Mouse (Mus musculus): Measurements from ENCODE around the gene Pde10a. TPM values are rescaled to one million over a fixed set of nuclear protein-coding genes. Genes with fewer than 3 reads are reported as not detected.

Pde10a gene
- polyA plus RNA-seq, 1 experiment from 2014 or later: 1.8 TPM

GRCm38 (mm10) chr17:8657661-8658060, 132.5 kb downstream of the Pde10a start:
- ATAC-seq (replicated peaks; ENCODE audit: low FRiP score) (no peak), DNase-seq (ENCODE audit: low spot score) (no peak)
- Histone ChIP-seq H3K27me3 (replicated peaks; ENCODE audit: control insufficient read depth, insufficient read depth, low read length) (no peaks in the 10 kb centered on the region), H3K27ac (ENCODE audit: low read depth, low read length) (no peak overlapping the region), H3K9ac (ENCODE audit: low read depth, low read length) (no peak overlapping the region), H3K9me3 (ENCODE audit: control insufficient read depth, low read length) (no peaks in the 10 kb centered on the region), H3K4me2 (no peak overlapping the region), H3K36me3 (ENCODE audit: control insufficient read depth, insufficient read depth, low read length) (no peaks in the 10 kb centered on the region), H3K4me3 (ENCODE audit: low read depth, low read length) (no peak overlapping the region), H3K4me1 (replicated peaks; ENCODE audit: control insufficient read depth, insufficient read depth, low read length) (no peaks in the 10 kb centered on the region)
- WGBS: 62% methylated on average over 9 of the region's 9 CpGs

DNA sequence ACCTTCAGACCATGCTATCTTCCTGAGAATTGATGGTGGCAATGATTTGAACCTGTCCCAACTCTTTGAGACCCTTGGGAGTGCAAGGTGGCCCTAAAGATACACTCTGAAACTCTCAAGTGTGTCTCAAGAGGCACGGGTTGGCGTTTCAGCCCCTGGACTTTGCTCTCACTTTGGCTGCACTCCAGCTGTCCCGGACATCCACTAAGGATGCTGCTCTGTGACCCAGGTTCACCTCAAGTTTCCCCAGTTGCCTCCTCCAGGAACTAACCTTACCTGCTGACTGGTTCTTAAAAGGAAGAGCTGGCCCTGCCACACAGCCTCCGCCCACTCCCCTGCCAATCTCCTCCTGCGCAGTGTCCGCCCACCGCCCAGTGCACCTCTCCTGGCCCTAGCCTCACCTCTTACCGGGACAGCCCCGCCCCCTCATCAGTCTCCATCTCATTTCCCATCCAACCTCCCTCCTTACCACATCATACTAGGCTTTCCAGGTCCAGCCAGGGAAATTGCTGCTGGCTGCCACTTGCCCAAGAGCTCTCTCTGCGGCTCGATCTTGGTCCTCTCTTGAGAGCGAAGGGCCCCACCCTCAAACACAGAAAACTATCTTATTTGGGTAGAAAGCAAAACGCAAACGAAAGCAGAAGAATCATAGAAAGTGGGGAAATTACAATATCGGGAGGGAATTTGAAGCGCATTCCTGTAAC, 133.7 kb downstream of the Pde10a start:
- ATAC-seq (replicated peaks; ENCODE audit: low FRiP score): no peak
- H3K27ac ChIP-seq (ENCODE audit: low read depth, low read length): no peak overlapping the region
- no peaks in the 10 kb centered on the region for H3K36me3 ChIP-seq (ENCODE audit: control insufficient read depth, insufficient read depth, low read length)
- H3K9ac ChIP-seq (ENCODE audit: low read depth, low read length): no peak overlapping the region
- no peaks in the 10 kb centered on the region for H3K4me1 ChIP-seq (replicated peaks; ENCODE audit: control insufficient read depth, insufficient read depth, low read length)
- no peaks in the 10 kb centered on the region for H3K27me3 ChIP-seq (replicated peaks; ENCODE audit: control insufficient read depth, insufficient read depth, low read length)
- 71% methylated on average over 16 of the region's 16 CpGs for WGBS
- H3K4me3 ChIP-seq (ENCODE audit: low read depth, low read length): no peak overlapping the region
- no peak for DNase-seq (ENCODE audit: low spot score)
- H3K4me2 ChIP-seq: no peak overlapping the region
- H3K9me3 ChIP-seq (ENCODE audit: control insufficient read depth, low read length): no peaks in the 10 kb centered on the region

DNA sequence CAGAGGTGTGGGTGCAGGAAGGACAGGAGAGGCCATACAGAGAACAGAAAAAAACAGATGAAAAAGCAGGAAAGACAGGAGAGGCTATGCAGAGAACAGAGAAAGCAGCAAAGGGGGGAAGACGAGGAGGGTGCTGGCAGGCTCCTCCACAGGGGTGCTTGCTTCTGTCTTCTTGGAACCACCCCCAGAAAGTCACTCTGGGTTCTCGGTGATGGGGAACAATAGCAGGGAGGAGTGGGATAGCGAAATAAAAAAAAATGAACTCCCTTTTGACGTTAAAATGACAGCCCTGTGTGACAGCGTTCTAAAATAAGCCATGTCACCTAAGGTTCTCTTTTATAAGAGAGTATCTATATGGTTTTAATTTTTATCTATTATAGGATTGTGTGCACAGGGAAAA, 141.7 kb downstream of the Pde10a start:
- no peaks in the 10 kb centered on the region for H3K4me1 ChIP-seq (replicated peaks; ENCODE audit: control insufficient read depth, insufficient read depth, low read length)
- H3K27ac ChIP-seq (ENCODE audit: low read depth, low read length): no peak overlapping the region
- no peaks in the 10 kb centered on the region for H3K9me3 ChIP-seq (ENCODE audit: control insufficient read depth, low read length)
- H3K9ac ChIP-seq (ENCODE audit: low read depth, low read length): no peak overlapping the region
- no peak for DNase-seq (ENCODE audit: low spot score)
- H3K27me3 ChIP-seq (replicated peaks; ENCODE audit: control insufficient read depth, insufficient read depth, low read length): no peaks in the 10 kb centered on the region
- no peak for ATAC-seq (replicated peaks; ENCODE audit: low FRiP score)
- no peak overlapping the region for H3K4me3 ChIP-seq (ENCODE audit: low read depth, low read length)
- 67% methylated on average over 5 of the region's 5 CpGs for WGBS
- no peaks in the 10 kb centered on the region for H3K36me3 ChIP-seq (ENCODE audit: control insufficient read depth, insufficient read depth, low read length)
- no peak overlapping the region for H3K4me2 ChIP-seq

DNA sequence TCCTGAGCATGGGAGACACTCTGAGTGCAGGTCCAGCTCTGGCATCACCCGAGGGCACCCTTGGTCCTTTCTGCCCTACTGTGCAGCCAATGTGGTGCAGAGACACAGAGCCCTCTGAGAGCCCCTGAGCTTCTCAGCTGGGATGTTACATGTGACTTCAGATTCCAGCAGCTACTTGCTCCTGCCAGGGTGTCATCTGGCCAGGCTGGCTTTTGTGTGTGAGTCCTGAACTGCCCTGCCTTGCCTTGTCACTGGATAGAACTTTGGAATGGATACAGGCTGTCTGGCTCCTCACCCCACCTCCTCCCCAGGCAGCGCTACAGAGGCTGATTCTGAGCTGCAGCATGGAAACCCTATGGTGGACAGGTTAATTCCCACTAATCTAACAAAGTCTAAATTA, 149.5 kb downstream of the Pde10a start:
- no peak overlapping the region for H3K27ac ChIP-seq (ENCODE audit: low read depth, low read length)
- no peak for ATAC-seq (replicated peaks; ENCODE audit: low FRiP score)
- no peaks in the 10 kb centered on the region for H3K9me3 ChIP-seq (ENCODE audit: control insufficient read depth, low read length)
- 77% methylated on average over 2 of the region's 2 CpGs for WGBS
- no peak for DNase-seq (ENCODE audit: low spot score)
- H3K4me2 ChIP-seq: no peak overlapping the region
- H3K4me1 ChIP-seq (replicated peaks; ENCODE audit: control insufficient read depth, insufficient read depth, low read length): no peaks in the 10 kb centered on the region
- no peak overlapping the region for H3K9ac ChIP-seq (ENCODE audit: low read depth, low read length)
- no peaks in the 10 kb centered on the region for H3K27me3 ChIP-seq (replicated peaks; ENCODE audit: control insufficient read depth, insufficient read depth, low read length)
- H3K36me3 ChIP-seq (ENCODE audit: control insufficient read depth, insufficient read depth, low read length): no peaks in the 10 kb centered on the region
- no peak overlapping the region for H3K4me3 ChIP-seq (ENCODE audit: low read depth, low read length)

DNA sequence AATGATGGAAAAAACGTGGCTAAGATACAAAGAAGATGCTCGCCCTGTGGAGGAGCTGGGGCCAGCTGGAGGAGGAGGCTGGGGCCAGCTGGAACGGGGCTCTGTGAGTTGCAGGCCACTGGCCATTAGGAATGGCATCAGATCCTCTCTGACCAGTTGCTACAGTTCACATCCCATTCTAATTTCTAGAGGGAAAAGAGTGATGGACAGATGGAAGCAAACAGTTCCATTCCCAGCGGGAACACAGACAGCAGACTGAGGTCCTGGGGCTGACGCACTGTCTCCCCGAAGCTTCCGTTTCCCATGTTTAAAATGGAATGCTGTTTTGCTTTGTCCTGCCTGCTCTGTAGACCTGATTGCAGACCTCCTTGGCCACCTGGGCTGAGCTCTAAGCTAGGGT, 161.2 kb downstream of the Pde10a start:
- H3K9me3 ChIP-seq (ENCODE audit: control insufficient read depth, low read length): no peaks in the 10 kb centered on the region
- H3K4me2 ChIP-seq: no peak overlapping the region
- no peak overlapping the region for H3K9ac ChIP-seq (ENCODE audit: low read depth, low read length)
- no peaks in the 10 kb centered on the region for H3K36me3 ChIP-seq (ENCODE audit: control insufficient read depth, insufficient read depth, low read length)
- no peak overlapping the region for H3K27ac ChIP-seq (ENCODE audit: low read depth, low read length)
- WGBS: 69% methylated on average over 7 of the region's 7 CpGs
- no peak overlapping the region for H3K4me3 ChIP-seq (ENCODE audit: low read depth, low read length)
- H3K27me3 ChIP-seq (replicated peaks; ENCODE audit: control insufficient read depth, insufficient read depth, low read length): no peaks in the 10 kb centered on the region
- DNase-seq (ENCODE audit: low spot score): no peak
- no peak for ATAC-seq (replicated peaks; ENCODE audit: low FRiP score)
- H3K4me1 ChIP-seq (replicated peaks; ENCODE audit: control insufficient read depth, insufficient read depth, low read length): no peaks in the 10 kb centered on the region

- Histone ChIP-seq H3K4me2 (no peak overlapping the region), H3K4me3 (ENCODE audit: low read depth, low read length) (no peak overlapping the region), H3K27me3 (replicated peaks; ENCODE audit: control insufficient read depth, insufficient read depth, low read length) (no peaks in the 10 kb centered on the region), H3K9ac (ENCODE audit: low read depth, low read length) (no peak overlapping the region), H3K4me1 (replicated peaks; ENCODE audit: control insufficient read depth, insufficient read depth, low read length) (no peaks in the 10 kb centered on the region), H3K9me3 (ENCODE audit: control insufficient read depth, low read length) (no peaks in the 10 kb centered on the region), H3K36me3 (ENCODE audit: control insufficient read depth, insufficient read depth, low read length) (no peaks in the 10 kb centered on the region), H3K27ac (ENCODE audit: low read depth, low read length) (no peak overlapping the region)
- DNase-seq (ENCODE audit: low spot score): no peak
- 65% methylated on average over 3 of the region's 3 CpGs for WGBS
- no peak for ATAC-seq (replicated peaks; ENCODE audit: low FRiP score)
Measured at GRCm38 (mm10) chr17:8688096-8688495, 162.9 kb downstream of the Pde10a start.

DNA sequence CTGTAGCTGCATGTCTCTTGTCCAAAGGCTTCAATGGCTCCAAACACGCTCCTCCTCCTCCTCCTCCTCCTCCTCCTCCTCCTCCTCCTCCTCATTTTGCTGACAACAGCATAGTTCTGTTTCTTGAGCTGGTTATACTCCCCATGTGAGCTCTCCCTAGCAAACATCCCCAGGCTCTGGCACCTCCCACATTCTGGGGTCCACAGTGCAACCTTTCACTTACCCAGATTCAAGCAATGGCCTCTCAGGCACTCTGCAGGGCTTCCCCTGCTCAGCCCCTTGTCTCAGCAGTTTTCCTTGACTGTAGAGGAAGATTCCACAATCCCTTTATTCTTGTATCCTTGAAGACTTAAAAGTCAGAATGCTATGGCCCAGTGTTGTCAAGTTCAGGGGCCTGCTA, 173.1 kb downstream of the Pde10a start:
- H3K9me3 ChIP-seq (ENCODE audit: control insufficient read depth, low read length): no peaks in the 10 kb centered on the region
- no peak for ATAC-seq (replicated peaks; ENCODE audit: low FRiP score)
- H3K4me1 ChIP-seq (replicated peaks; ENCODE audit: control insufficient read depth, insufficient read depth, low read length): no peaks in the 10 kb centered on the region
- no peaks in the 10 kb centered on the region; the same call in 1 of the 2 replicates for H3K36me3 ChIP-seq (ENCODE audit: control insufficient read depth, insufficient read depth, low read length)
- WGBS: 71% methylated on average over 1 of the region's 1 CpGs
- DNase-seq (ENCODE audit: low spot score): no peak
- H3K4me2 ChIP-seq: no peak overlapping the region
- no peaks in the 10 kb centered on the region for H3K27me3 ChIP-seq (replicated peaks; ENCODE audit: control insufficient read depth, insufficient read depth, low read length)
- H3K9ac ChIP-seq (ENCODE audit: low read depth, low read length): no peak overlapping the region
- H3K27ac ChIP-seq (ENCODE audit: low read depth, low read length): no peak overlapping the region
- H3K4me3 ChIP-seq (ENCODE audit: low read depth, low read length): no peak overlapping the region

DNA sequence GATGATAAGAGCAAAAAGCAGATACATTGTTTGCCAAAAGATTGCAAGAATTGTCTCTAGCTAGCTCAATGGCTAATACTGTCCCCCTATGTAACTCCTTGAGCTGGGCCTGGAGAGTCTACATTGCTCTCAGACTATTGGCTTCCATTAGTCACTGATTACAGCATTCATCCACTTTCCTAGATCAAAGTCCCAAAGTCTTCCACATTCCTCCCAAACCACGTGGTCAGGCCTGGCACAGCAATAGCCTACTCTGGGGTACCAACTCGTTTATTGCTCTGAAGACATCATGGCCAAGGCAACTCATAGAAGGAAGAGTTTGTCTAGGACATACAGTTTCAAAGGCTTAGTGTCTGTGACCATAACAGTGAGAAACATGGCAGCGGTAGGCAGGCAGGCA, 173.6 kb downstream of the Pde10a start:
- DNase-seq (ENCODE audit: low spot score): no peak
- no peaks in the 10 kb centered on the region for H3K9me3 ChIP-seq (ENCODE audit: control insufficient read depth, low read length)
- no peak overlapping the region for H3K9ac ChIP-seq (ENCODE audit: low read depth, low read length)
- H3K27me3 ChIP-seq (replicated peaks; ENCODE audit: control insufficient read depth, insufficient read depth, low read length): no peaks in the 10 kb centered on the region
- H3K4me3 ChIP-seq (ENCODE audit: low read depth, low read length): no peak overlapping the region
- ATAC-seq (replicated peaks; ENCODE audit: low FRiP score): no peak
- H3K27ac ChIP-seq (ENCODE audit: low read depth, low read length): no peak overlapping the region
- no peaks in the 10 kb centered on the region; the same call in 1 of the 2 replicates for H3K36me3 ChIP-seq (ENCODE audit: control insufficient read depth, insufficient read depth, low read length)
- WGBS: 62% methylated on average over 3 of the region's 3 CpGs
- H3K4me2 ChIP-seq: no peak overlapping the region
- H3K4me1 ChIP-seq (replicated peaks; ENCODE audit: control insufficient read depth, insufficient read depth, low read length): no peaks in the 10 kb centered on the region

GRCm38 (mm10) chr17:8701096-8701495, 175.9 kb downstream of the Pde10a start:
- Histone ChIP-seq H3K36me3 (ENCODE audit: control insufficient read depth, insufficient read depth, low read length) (no peaks in the 10 kb centered on the region; the same call in 1 of the 2 replicates), H3K9me3 (ENCODE audit: control insufficient read depth, low read length) (no peaks in the 10 kb centered on the region)
- WGBS: 79% methylated on average over 7 of the region's 7 CpGs

More at GRCm38 (mm10) chr17:8701096-8701495, 175.9 kb downstream of the Pde10a start:
- no peak overlapping the region for H3K9ac ChIP-seq (ENCODE audit: low read depth, low read length)
- H3K27me3 ChIP-seq (replicated peaks; ENCODE audit: control insufficient read depth, insufficient read depth, low read length): no peaks in the 10 kb centered on the region
- DNase-seq (ENCODE audit: low spot score) (no peak), ATAC-seq (replicated peaks; ENCODE audit: low FRiP score) (no peak)
- no peak overlapping the region for H3K27ac ChIP-seq (ENCODE audit: low read depth, low read length)
- no peaks in the 10 kb centered on the region for H3K4me1 ChIP-seq (replicated peaks; ENCODE audit: control insufficient read depth, insufficient read depth, low read length)
- H3K4me2 ChIP-seq: no peak overlapping the region
- H3K4me3 ChIP-seq (ENCODE audit: low read depth, low read length): no peak overlapping the region
